Mouse (Mus musculus) embryonic facial prominence, embryonic 11.5 days (tissue): ENCODE measurements around the gene Dclk1. TPM values are rescaled to one million over a fixed set of nuclear protein-coding genes. Genes with fewer than 3 reads are reported as not detected.

Experiments used
- ATAC-seq: fragments of 200-750 bp; cut with Nextera tagmentation; replicated peaks from 2 replicates; pipeline ENCODE4 v1.8.0; 2017; ENCODE audit warnings: low read depth; ENCODE audit not compliant: insufficient number of reproducible peaks, low FRiP score, low TSS enrichment
- DNase-seq: peaks from one replicate; pipeline ENCODE4 v3.0.0-alpha.2; 2015; ENCODE audit warnings: low spot score
- H3K27ac ChIP-seq: fragments of 300-500 bp; sonication (generic); replicated peaks from 2 replicates; pipeline ENCODE4 v1.5.1; 2014; ENCODE audit warnings: mild to moderate bottlenecking, low read depth, low read length, control low read depth
- H3K27me3 ChIP-seq: fragments of 300-500 bp; sonication (generic); 2 replicates; pipeline ENCODE4 v1.6.1; 2014; ENCODE audit warnings: mild to moderate bottlenecking, low read length, moderate library complexity, mixed read lengths; ENCODE audit not compliant: control insufficient read depth, insufficient read depth
- H3K36me3 ChIP-seq: fragments of 300-500 bp; sonication (generic); replicated peaks from 2 replicates; pipeline ENCODE4 v1.6.1; 2014; ENCODE audit warnings: low read depth, mild to moderate bottlenecking, low read length, moderate library complexity, mixed read lengths; ENCODE audit not compliant: control insufficient read depth, insufficient read depth
- H3K4me1 ChIP-seq: fragments of 300-500 bp; sonication (generic); 2 replicates; pipeline ENCODE4 v1.6.1; 2014; ENCODE audit warnings: low read length, mixed read lengths; ENCODE audit not compliant: control insufficient read depth, insufficient read depth
- H3K4me2 ChIP-seq: fragments of 300-500 bp; sonication (generic); 2 replicates; pipeline ENCODE4 v1.6.1; 2014; ENCODE audit warnings: low read depth, mild to moderate bottlenecking, control low read depth, low read length, moderate library complexity
- H3K4me3 ChIP-seq: fragments of 300-500 bp; sonication (generic); 2 replicates; pipeline ENCODE4 v1.5.1; 2014; ENCODE audit warnings: low read depth, low read length, control low read depth
- H3K9ac ChIP-seq: fragments of 300-500 bp; sonication (generic); replicated peaks from 2 replicates; pipeline ENCODE4 v1.6.1; 2014; ENCODE audit warnings: mild to moderate bottlenecking, control low read depth, low read length
- H3K9me3 ChIP-seq: fragments of 300-500 bp; sonication (generic); replicated peaks from 2 replicates; pipeline ENCODE4 v1.6.1; 2016; ENCODE audit warnings: mild to moderate bottlenecking, low read length, inconsistent platforms, mixed read lengths; ENCODE audit not compliant: control insufficient read depth
- WGBS: fragments of 180-500 bp; shearing (Covaris S2); extraction: QIAGEN DNeasy Blood & Tissue Kit; methylation state at CpG from one replicate; pipeline ENCODE4 v1.1.7; 2014; 5-methylcytosine and 5-hydroxymethylcytosine counted together
- polyA plus RNA-seq: library from polyadenylated mRNA; unstranded; fragments of >200 nt; fragmentation: Nextera tagmentation; extraction: Ambion mirVana; gene quantifications from 2 replicates; pipeline ENCODE4 v1.2.1, GENCODE M21; 2014

Dclk1 gene
- polyA plus RNA-seq, 1 experiment from 2014 or later, result 32.9 TPM

- no peak overlapping the region for H3K9ac ChIP-seq
- H3K4me3 ChIP-seq, result no peak overlapping the region
- ATAC-seq (no peak), DNase-seq (no peak)
- H3K36me3 ChIP-seq, result no peaks in the 10 kb centered on the region
- no peaks in the 10 kb centered on the region for H3K9me3 ChIP-seq
- no peak overlapping the region for H3K27ac ChIP-seq
- H3K27me3 ChIP-seq, result no peaks in the 10 kb centered on the region
- no peak overlapping the region for H3K4me2 ChIP-seq
- no peaks in the 10 kb centered on the region for H3K4me1 ChIP-seq
- WGBS, result 93% methylated on average over 9 of the region's 9 CpGs
These were observed 310.9 kb downstream of the Dclk1 start for GRCm38 (mm10) chr3:55553031-55553430.

DNA sequence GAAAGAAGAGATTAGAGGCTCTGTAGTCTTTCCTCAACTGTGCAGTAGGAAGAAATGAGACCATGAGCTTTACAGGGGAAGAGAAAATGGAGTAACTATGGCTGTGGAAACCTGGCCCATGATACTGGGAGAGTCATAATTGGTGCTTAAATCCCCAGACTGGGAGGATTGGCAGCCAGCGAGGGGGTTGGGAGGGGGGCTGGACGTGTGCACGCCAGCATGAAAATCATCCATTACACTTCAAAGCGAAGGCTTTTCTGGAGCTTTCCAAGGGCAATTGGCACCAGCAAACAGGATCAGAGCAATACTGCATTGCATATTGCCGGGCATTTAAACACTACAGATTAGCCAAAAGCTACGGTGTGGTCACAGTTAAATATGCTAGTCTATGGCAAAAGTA lies 313.7 kb downstream of the Dclk1 start:
- WGBS, result 84% methylated on average over 6 of the region's 6 CpGs

DNA sequence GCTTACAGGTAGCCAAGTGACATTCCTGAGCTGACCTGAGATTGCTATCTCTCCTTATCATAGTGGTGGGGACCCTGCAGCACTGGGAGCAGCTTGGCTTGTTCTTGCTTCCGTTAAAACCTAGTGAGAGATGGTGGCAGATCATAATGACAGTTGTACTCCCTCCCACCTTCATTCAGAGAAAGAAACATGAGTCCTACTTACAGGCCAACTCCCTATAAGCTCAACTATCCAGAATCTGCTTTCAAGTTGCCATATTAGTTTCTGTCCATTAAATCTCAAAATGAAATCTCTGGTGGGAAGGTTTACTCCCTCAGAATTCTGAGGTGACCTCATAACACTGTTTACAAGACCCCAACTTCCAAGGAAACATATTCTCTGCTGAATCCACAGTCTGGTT lies 316.4 kb downstream of the Dclk1 start:
- H3K36me3 ChIP-seq, result no peaks in the 10 kb centered on the region

More for the DNA sequence above, 313.7 kb downstream of the Dclk1 start:
- Histone ChIP-seq H3K27ac (no peak overlapping the region), H3K9ac (no peak overlapping the region), H3K4me3 (no peak overlapping the region), H3K36me3 (no peaks in the 10 kb centered on the region), H3K9me3 (no peaks in the 10 kb centered on the region), H3K4me1 (no peaks in the 10 kb centered on the region), H3K27me3 (no peaks in the 10 kb centered on the region), H3K4me2 (no peak overlapping the region)
- DNase-seq (no peak), ATAC-seq (no peak)

GRCm38 (mm10) chr3:55567476-55567875 lies 325.3 kb downstream of the Dclk1 start:
- Histone ChIP-seq H3K4me3 (no peak overlapping the region), H3K27me3 (no peaks in the 10 kb centered on the region), H3K9ac (no peak overlapping the region), H3K9me3 (no peaks in the 10 kb centered on the region), H3K36me3 (no peaks in the 10 kb centered on the region), H3K4me2 (no peak overlapping the region), H3K4me1 (no peaks in the 10 kb centered on the region), H3K27ac (no peak overlapping the region)
- 90% methylated on average over 3 of the region's 3 CpGs for WGBS
- ATAC-seq (no peak), DNase-seq (no peak)

More for the DNA sequence above, 316.4 kb downstream of the Dclk1 start:
- Histone ChIP-seq H3K9ac (no peak overlapping the region), H3K27ac (no peak overlapping the region), H3K4me3 (no peak overlapping the region), H3K9me3 (no peaks in the 10 kb centered on the region), H3K27me3 (no peaks in the 10 kb centered on the region), H3K4me1 (no peaks in the 10 kb centered on the region), H3K4me2 (no peak overlapping the region)
- 77% methylated on average over 1 of the region's 1 CpGs for WGBS
- ATAC-seq (no peak), DNase-seq (no peak)

GRCm38 (mm10) chr3:55569539-55569938 lies 327.4 kb downstream of the Dclk1 start:
- Histone ChIP-seq H3K27ac (no peak overlapping the region), H3K9me3 (no peaks in the 10 kb centered on the region), H3K4me3 (no peak overlapping the region), H3K4me2 (no peak overlapping the region), H3K4me1 (no peaks in the 10 kb centered on the region), H3K9ac (no peak overlapping the region), H3K36me3 (no peaks in the 10 kb centered on the region), H3K27me3 (no peaks in the 10 kb centered on the region)
- WGBS, result 51% methylated on average over 10 of the region's 10 CpGs
- DNase-seq, result peak; percentile 43
- no peak for ATAC-seq

DNA sequence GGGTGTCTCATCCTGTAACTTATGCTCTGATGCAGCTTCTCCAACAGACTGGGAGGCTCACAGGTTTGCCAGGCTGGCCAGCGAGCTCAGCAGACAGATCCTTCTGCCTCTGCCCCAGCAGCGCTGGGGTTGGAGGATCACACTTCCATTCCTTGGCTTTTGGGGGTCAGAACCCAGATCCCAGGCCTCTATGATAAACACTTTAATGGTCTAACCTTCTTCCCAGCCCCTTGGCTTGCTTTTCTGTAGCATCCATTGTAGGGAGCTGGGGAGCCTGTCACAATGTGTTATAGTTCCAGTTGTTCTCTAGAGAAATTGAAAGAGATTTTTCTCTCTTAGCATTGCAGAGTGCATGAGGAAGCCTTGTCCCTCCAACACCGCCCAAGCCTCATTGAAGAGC lies 328.9 kb downstream of the Dclk1 start:
- no peak for ATAC-seq

DNA sequence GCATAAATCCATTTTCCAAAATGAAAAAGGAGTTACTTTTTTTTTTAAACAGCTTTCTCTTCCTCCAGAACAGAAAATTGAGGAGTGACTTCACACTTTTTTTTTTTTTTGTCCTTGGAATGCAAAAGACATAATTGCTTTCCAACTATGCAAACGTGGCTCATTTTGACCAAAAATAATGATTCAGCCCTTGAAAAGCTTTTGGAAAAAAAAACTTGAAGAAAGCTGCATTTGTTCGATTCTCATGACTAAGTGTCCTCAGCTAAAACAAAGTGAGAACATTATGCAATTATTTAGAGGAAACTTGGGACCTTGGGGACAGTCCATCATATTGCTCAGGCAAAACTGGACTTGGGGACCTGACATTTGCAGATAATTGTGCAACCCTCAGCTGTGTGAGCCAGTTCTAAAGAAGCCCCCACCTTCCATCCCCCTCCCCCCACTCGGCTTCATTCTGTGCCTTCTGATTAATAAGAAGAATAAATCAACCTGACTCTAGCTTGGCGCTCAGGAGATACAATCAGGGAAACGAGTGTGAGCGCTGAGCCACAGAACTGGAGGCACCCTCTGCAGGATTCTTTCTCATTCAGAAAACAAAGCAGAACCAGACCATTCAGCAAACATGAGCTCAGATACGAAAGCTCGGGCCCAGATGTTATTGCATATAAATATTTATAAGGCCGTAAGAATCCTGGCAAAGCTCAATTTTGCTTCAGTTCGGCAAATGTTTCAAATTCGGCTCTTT lies 329.6 kb downstream of the Dclk1 start:
- Histone ChIP-seq H3K4me2 (no peak overlapping the region), H3K9me3 (no peaks in the 10 kb centered on the region), H3K4me3 (no peak overlapping the region), H3K27ac (no peak overlapping the region), H3K9ac (no peak overlapping the region), H3K27me3 (no peaks in the 10 kb centered on the region), H3K36me3 (no peaks in the 10 kb centered on the region), H3K4me1 (no peaks in the 10 kb centered on the region)
- peak; percentile 43 for DNase-seq
- no peak for ATAC-seq
- 60% methylated on average over 11 of the region's 11 CpGs for WGBS

More for the DNA sequence above, 328.9 kb downstream of the Dclk1 start:
- Histone ChIP-seq H3K27ac (no peak overlapping the region), H3K27me3 (no peaks in the 10 kb centered on the region), H3K9ac (no peak overlapping the region), H3K4me1 (no peaks in the 10 kb centered on the region), H3K4me3 (no peak overlapping the region), H3K36me3 (no peaks in the 10 kb centered on the region), H3K4me2 (no peak overlapping the region), H3K9me3 (no peaks in the 10 kb centered on the region)
- 82% methylated on average over 3 of the region's 3 CpGs for WGBS
- DNase-seq, result no peak

DNA sequence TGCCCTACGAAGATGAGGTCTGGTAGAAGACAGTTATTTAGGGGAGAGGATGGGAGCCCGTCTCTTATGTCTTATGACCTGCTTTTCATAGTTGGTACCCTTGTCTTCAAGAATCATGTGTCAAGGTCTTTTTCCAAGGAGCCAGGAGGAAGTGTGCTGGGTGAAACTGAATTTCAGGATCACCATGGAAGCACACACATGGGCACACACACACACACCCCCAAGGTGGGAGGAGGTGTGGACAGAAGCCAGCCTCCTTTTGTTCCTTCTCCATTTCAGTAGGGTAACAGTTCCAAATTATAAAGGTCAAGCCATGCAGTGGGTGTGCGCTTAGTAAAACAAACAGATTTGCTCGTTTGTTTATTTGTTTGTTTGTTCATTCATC lies 330.1 kb downstream of the Dclk1 start:
- DNase-seq (no peak), ATAC-seq (no peak)
- no peaks in the 10 kb centered on the region for H3K9me3 ChIP-seq
- WGBS, result 79% methylated on average over 4 of the region's 4 CpGs
- H3K27ac ChIP-seq, result no peak overlapping the region
- no peak overlapping the region for H3K4me2 ChIP-seq
- H3K9ac ChIP-seq, result no peak overlapping the region
- H3K4me1 ChIP-seq, result no peaks in the 10 kb centered on the region
- no peaks in the 10 kb centered on the region for H3K36me3 ChIP-seq
- no peak overlapping the region for H3K4me3 ChIP-seq
- H3K27me3 ChIP-seq, result no peaks in the 10 kb centered on the region
